Mouse (Mus musculus) bone marrow macrophage, adult 2 months (primary cell): ENCODE results near the gene Nfkbie. TPM values are rescaled to one million over a fixed set of nuclear protein-coding genes. Genes with fewer than 3 reads are reported as not detected.

Experiments used
- H3K27ac ChIP-seq: 2 replicates; pipeline ENCODE4 v1.5.1; 2012; ENCODE audit warnings: low read depth, low read length; ENCODE audit not compliant: insufficient read depth
- H3K4me1 ChIP-seq: 2 replicates; pipeline ENCODE4 v1.6.1; 2012; ENCODE audit warnings: low read length; ENCODE audit not compliant: control insufficient read depth, insufficient read depth
- H3K4me3 ChIP-seq: 2 replicates; pipeline ENCODE4 v1.5.1; 2012; ENCODE audit warnings: mild to moderate bottlenecking, low read length, moderate library complexity; ENCODE audit not compliant: insufficient read depth
- CTCF ChIP-seq: IDR thresholded peaks from 2 replicates; pipeline ENCODE4 v1.5.1; 2012; ENCODE audit warnings: low read depth, mild to moderate bottlenecking, low read length, moderate library complexity
- POLR2A ChIP-seq: IDR thresholded peaks from 2 replicates; pipeline ENCODE4 v1.6.1; 2012; ENCODE audit warnings: mild to moderate bottlenecking, low read depth, low read length, borderline replicate concordance
- polyA plus RNA-seq: library from polyadenylated mRNA; stranded (reverse); fragments of >200 nt; gene quantifications from 2 replicates; pipeline ENCODE4 v1.2.4, GENCODE M21; 2012; ENCODE audit not compliant: missing spikeins, insufficient read depth, insufficient read length

Gene Nfkbie
- polyA plus RNA-seq, 1 experiment, result 30.8 TPM

GRCm38 (mm10) chr17:45594881-45595735 is 39.6 kb downstream of the Nfkbie start:
- Histone ChIP-seq H3K4me1 (peaks cover 53% of the 10 kb centered on the region), H3K4me3 (peak overlapping the region; percentile 84), H3K27ac (peak overlapping the region; percentile 48)
- TF ChIP-seq CTCF, result no peak
- TF ChIP-seq POLR2A, result peak; percentile 66; the same call in 1 of the 2 replicates

DNA sequence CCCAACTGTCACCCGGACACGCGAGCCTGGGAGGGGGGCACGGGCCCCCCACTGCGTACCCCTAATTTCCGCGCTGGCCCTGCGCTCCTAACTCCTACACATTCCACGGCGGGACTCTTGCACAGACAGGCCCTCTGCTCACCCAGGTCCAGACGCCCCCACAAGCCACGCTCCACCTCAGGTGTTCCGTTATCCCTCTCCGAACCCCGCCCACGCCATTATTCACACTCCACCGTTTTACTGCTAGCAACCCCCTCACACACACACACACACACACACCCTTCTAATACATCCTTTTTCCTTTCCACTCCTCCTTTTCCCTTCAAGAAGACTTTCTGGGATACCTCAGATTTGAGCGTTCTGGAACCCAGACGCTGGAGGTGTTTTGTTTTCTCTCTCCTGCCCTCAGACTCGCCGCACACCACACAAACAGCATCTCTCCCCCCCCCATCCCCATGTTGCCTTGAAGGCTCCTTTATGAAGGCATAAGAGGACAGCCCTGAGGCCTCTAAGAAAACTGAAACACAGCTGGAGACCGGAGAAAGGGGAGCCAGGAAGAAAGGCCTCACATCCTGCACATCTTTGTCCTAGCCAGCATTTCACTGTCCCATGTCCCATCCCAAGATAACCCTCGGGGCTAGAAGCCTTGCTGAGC is 40.4 kb downstream of the Nfkbie start:
- Histone ChIP-seq H3K27ac (no peak overlapping the region), H3K4me3 (peak overlapping the region; percentile 84), H3K4me1 (peaks cover 51% of the 10 kb centered on the region)
- TF ChIP-seq POLR2A (no peak), CTCF (no peak)

GRCm38 (mm10) chr17:45596631-45597396 is 41.3 kb downstream of the Nfkbie start:
- H3K27ac ChIP-seq, result peak overlapping the region; percentile 77
- no peak overlapping the region for H3K4me3 ChIP-seq
- peak; percentile 33; the same call in 1 of the 2 replicates for TF ChIP-seq CTCF
- TF ChIP-seq POLR2A, result no peak
- peaks cover 42% of the 10 kb centered on the region for H3K4me1 ChIP-seq

- Histone ChIP-seq H3K4me3 (no peak overlapping the region), H3K4me1 (peaks cover 34% of the 10 kb centered on the region), H3K27ac (peak overlapping the region; percentile 69)
- TF ChIP-seq POLR2A (no peak), CTCF (no peak)
Measured at GRCm38 (mm10) chr17:45597787-45598186, 42.3 kb downstream of the Nfkbie start.

- Histone ChIP-seq H3K4me3 (no peak overlapping the region), H3K4me1 (peaks cover 28% of the 10 kb centered on the region), H3K27ac (peak overlapping the region; percentile 69)
- TF ChIP-seq POLR2A, result no peak
- no peak for TF ChIP-seq CTCF
Measured at GRCm38 (mm10) chr17:45598376-45598775, 42.9 kb downstream of the Nfkbie start.

- TF ChIP-seq POLR2A, result no peak
- no peak for TF ChIP-seq CTCF
- H3K4me3 ChIP-seq, result peak overlapping the region; percentile 39; the same call in 1 of the 2 replicates
- H3K4me1 ChIP-seq, result peaks cover 23% of the 10 kb centered on the region
- H3K27ac ChIP-seq, result peak overlapping the region; percentile 69; the same call in 1 of the 2 replicates
Measured at GRCm38 (mm10) chr17:45598891-45599290, 43.4 kb downstream of the Nfkbie start.

- Histone ChIP-seq H3K27ac (peak within 1 kb of the TSS; percentile 69), H3K4me3 (peak within 1 kb of the TSS; percentile 39), H3K4me1 (peaks cover 23% of the 10 kb centered on the region)
- TF ChIP-seq CTCF (no peak), POLR2A (no peak)
Measured at GRCm38 (mm10) chr17:45599446-45600242, 44.1 kb downstream of the Nfkbie start, which contains the start of gene Slc29a1. Slc29a1 (minus strand) TSS chr17:45599606.

GRCm38 (mm10) chr17:45600267-45600666 is 44.8 kb downstream of the Nfkbie start:
- no peak overlapping the region for H3K4me3 ChIP-seq
- H3K27ac ChIP-seq, result no peak overlapping the region
- peaks cover 23% of the 10 kb centered on the region for H3K4me1 ChIP-seq
- TF ChIP-seq CTCF (no peak), POLR2A (no peak)

- peaks cover 17% of the 10 kb centered on the region for H3K4me1 ChIP-seq
- no peak overlapping the region for H3K27ac ChIP-seq
- no peak overlapping the region for H3K4me3 ChIP-seq
- no peak for TF ChIP-seq POLR2A
- no peak for TF ChIP-seq CTCF
Measured at GRCm38 (mm10) chr17:45601325-45601724, 45.8 kb downstream of the Nfkbie start.
